Mouse (Mus musculus): ENCODE measurements around the gene Rad54l2. TPM values are rescaled to one million over a fixed set of nuclear protein-coding genes. Genes with fewer than 3 reads are reported as not detected.
A peak's percentile ranks its signal among the peaks of the same experiment; 100 is the strongest.

Gene Rad54l2
- total and polyA plus RNA-seq, 2 experiments = 8.1 to 21.5 TPM

DNA sequence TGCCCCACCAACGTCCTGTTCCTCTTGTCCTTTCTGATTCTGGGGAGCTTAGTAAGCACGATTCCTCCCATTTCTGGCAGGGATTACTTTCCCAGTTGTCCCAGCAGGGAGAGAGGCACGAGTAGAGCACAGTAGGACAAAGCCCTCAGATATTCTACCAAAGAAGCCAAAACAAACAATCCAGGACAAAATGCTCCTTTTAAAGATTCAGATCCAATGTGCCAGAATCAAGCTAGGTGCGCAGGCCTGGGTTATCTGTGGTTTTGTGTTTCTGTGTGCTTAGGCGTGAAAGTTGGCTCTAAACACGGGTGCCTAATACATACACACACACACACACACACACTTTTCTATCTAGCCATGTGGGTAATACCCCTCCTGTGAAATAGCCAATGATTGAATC, 29.2 kb upstream of the Rad54l2 start:
- H3K4me3 ChIP-seq (ENCODE audit: insufficient read depth, low read depth, low read length) = no peak overlapping the region
- no peaks in the 10 kb centered on the region for H3K27me3 ChIP-seq (ENCODE audit: control insufficient read depth, insufficient read depth, low read length)
- 0 out of 2 replicates have a peak overlapping the region, but pooled peaks have one; percentile 2 for H3K9ac ChIP-seq (ENCODE audit: low read depth, low read length)
- WGBS = 18% methylated on average over 6 of the region's 6 CpGs
- no peaks in the 10 kb centered on the region for H3K79me2 ChIP-seq (ENCODE audit: control insufficient read depth, insufficient read depth, low read length)
- peak; percentile 98 for DNase-seq (ENCODE audit: extremely low read depth, low read depth, low spot score)
- H3K36me3 ChIP-seq (ENCODE audit: control insufficient read depth, insufficient read depth, low read length) = no peaks in the 10 kb centered on the region
- H3K4me1 ChIP-seq (ENCODE audit: control insufficient read depth, insufficient read depth, low read length) = peaks cover 11% of the 10 kb centered on the region; the same call in 1 of the 2 replicates
- TF ChIP-seq POLR2A (IDR thresholded peaks at IDR 0.05; ENCODE audit: extremely low read depth, insufficient read depth, low read length) (no peak), CTCF (IDR thresholded peaks at IDR 0.05; ENCODE audit: low read depth, low read length) (no peak)
- peak overlapping the region; percentile 75 for H3K27ac ChIP-seq (replicated peaks; ENCODE audit: insufficient read depth, low read depth, low read length)

GRCm38 (mm10) chr9:106806503-106806902, 17.5 kb upstream of the Rad54l2 start:
- H3K4me3 ChIP-seq (ENCODE audit: insufficient read depth, low read depth, low read length) = no peak overlapping the region
- no peak overlapping the region for H3K27ac ChIP-seq (replicated peaks; ENCODE audit: insufficient read depth, low read depth, low read length)
- H3K36me3 ChIP-seq (ENCODE audit: control insufficient read depth, insufficient read depth, low read length) = no peaks in the 10 kb centered on the region
- no peaks in the 10 kb centered on the region for H3K4me1 ChIP-seq (ENCODE audit: control insufficient read depth, insufficient read depth, low read length)
- no peak for DNase-seq (ENCODE audit: extremely low read depth, low read depth, low spot score)
- no peaks in the 10 kb centered on the region for H3K79me2 ChIP-seq (ENCODE audit: control insufficient read depth, insufficient read depth, low read length)
- TF ChIP-seq POLR2A (IDR thresholded peaks at IDR 0.05; ENCODE audit: extremely low read depth, insufficient read depth, low read length) (no peak), CTCF (IDR thresholded peaks at IDR 0.05; ENCODE audit: low read depth, low read length) (no peak)
- H3K27me3 ChIP-seq (ENCODE audit: control insufficient read depth, insufficient read depth, low read length) = no peaks in the 10 kb centered on the region
- WGBS = 90% methylated on average over 4 of the region's 4 CpGs
- H3K9ac ChIP-seq (ENCODE audit: low read depth, low read length) = no peak overlapping the region

DNA sequence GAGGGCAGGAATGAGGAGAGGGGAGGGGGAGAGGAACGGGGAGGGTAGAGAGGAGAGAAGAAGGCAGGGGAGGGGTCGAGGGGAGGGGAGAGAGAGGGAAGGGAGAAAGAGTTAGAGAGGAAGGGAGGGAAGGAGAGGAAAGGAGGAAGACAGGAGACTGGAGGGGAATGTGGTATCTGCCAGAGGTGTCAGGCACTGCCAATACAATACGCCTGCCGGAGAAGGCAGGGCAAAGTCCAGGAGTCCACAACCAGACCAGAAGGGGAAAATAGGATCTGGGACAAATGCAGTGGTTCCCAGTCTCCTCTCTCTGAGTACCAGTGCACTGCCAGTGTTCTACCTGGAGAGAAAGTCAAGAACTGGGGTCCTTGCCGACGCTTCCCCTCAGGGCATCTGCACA, 1.8 kb upstream of the Rad54l2 start:
- DNase-seq (ENCODE audit: extremely low read depth, low read depth, low spot score) = peak; percentile 93

GRCm38 (mm10) chr9:106789363-106789762, 369 bp upstream of the Rad54l2 start:
- H3K79me2 ChIP-seq (ENCODE audit: control insufficient read depth, insufficient read depth, low read length) = peaks cover 24% of the 10 kb centered on the region; the same call in 1 of the 2 replicates
- H3K4me3 ChIP-seq (ENCODE audit: insufficient read depth, low read depth, low read length) = peak overlapping the region; percentile 95
- WGBS = 2% methylated on average over 10 of the region's 10 CpGs
- peak overlapping the region; percentile 78 for H3K9ac ChIP-seq (ENCODE audit: low read depth, low read length)
- peak; percentile 72 for DNase-seq (ENCODE audit: extremely low read depth, low read depth, low spot score)
- no peak for TF ChIP-seq POLR2A (IDR thresholded peaks at IDR 0.05; ENCODE audit: extremely low read depth, insufficient read depth, low read length)
- no peaks in the 10 kb centered on the region for H3K27me3 ChIP-seq (ENCODE audit: control insufficient read depth, insufficient read depth, low read length)
- peaks cover 16% of the 10 kb centered on the region for H3K4me1 ChIP-seq (ENCODE audit: control insufficient read depth, insufficient read depth, low read length)
- H3K36me3 ChIP-seq (ENCODE audit: control insufficient read depth, insufficient read depth, low read length) = no peaks in the 10 kb centered on the region
- peak overlapping the region; percentile 89 for H3K27ac ChIP-seq (replicated peaks; ENCODE audit: insufficient read depth, low read depth, low read length)

More for the DNA sequence above, 1.8 kb upstream of the Rad54l2 start:
- Histone ChIP-seq H3K27me3 (ENCODE audit: control insufficient read depth, insufficient read depth, low read length) (no peaks in the 10 kb centered on the region), H3K4me1 (ENCODE audit: control insufficient read depth, insufficient read depth, low read length) (peaks cover 11% of the 10 kb centered on the region), H3K36me3 (ENCODE audit: control insufficient read depth, insufficient read depth, low read length) (no peaks in the 10 kb centered on the region), H3K4me3 (ENCODE audit: insufficient read depth, low read depth, low read length) (no peak overlapping the region), H3K9ac (ENCODE audit: low read depth, low read length) (peak overlapping the region; percentile 65), H3K27ac (replicated peaks; ENCODE audit: insufficient read depth, low read depth, low read length) (peak overlapping the region; percentile 86), H3K79me2 (ENCODE audit: control insufficient read depth, insufficient read depth, low read length) (peaks cover 20% of the 10 kb centered on the region; the same call in 1 of the 2 replicates)
- TF ChIP-seq POLR2A (IDR thresholded peaks at IDR 0.05; ENCODE audit: extremely low read depth, insufficient read depth, low read length) = no peak
- TF ChIP-seq CTCF (IDR thresholded peaks at IDR 0.05; ENCODE audit: low read depth, low read length) = no peak
- WGBS = 25% methylated on average over 6 of the region's 6 CpGs

- DNase-seq (ENCODE audit: extremely low read depth, low read depth, low spot score) = peak; percentile 56
- no peaks in the 10 kb centered on the region for H3K36me3 ChIP-seq (ENCODE audit: control insufficient read depth, insufficient read depth, low read length)
- H3K79me2 ChIP-seq (ENCODE audit: control insufficient read depth, insufficient read depth, low read length) = peaks cover 33% of the 10 kb centered on the region
- peaks cover 22% of the 10 kb centered on the region for H3K4me1 ChIP-seq (ENCODE audit: control insufficient read depth, insufficient read depth, low read length)
- peak overlapping the region; percentile 89 for H3K27ac ChIP-seq (replicated peaks; ENCODE audit: insufficient read depth, low read depth, low read length)
- WGBS = 2% methylated on average over 23 of the region's 23 CpGs
- peak overlapping the region; percentile 99 for H3K9ac ChIP-seq (ENCODE audit: low read depth, low read length)
- no peaks in the 10 kb centered on the region for H3K27me3 ChIP-seq (ENCODE audit: control insufficient read depth, insufficient read depth, low read length)
- H3K4me3 ChIP-seq (ENCODE audit: insufficient read depth, low read depth, low read length) = peak overlapping the region; percentile 95
- no peak for TF ChIP-seq POLR2A (IDR thresholded peaks at IDR 0.05; ENCODE audit: extremely low read depth, insufficient read depth, low read length)
- TF ChIP-seq CTCF (IDR thresholded peaks at IDR 0.05; ENCODE audit: low read depth, low read length) = no peak
These were observed 799 bp downstream of the Rad54l2 start for GRCm38 (mm10) chr9:106787979-106788811.

DNA sequence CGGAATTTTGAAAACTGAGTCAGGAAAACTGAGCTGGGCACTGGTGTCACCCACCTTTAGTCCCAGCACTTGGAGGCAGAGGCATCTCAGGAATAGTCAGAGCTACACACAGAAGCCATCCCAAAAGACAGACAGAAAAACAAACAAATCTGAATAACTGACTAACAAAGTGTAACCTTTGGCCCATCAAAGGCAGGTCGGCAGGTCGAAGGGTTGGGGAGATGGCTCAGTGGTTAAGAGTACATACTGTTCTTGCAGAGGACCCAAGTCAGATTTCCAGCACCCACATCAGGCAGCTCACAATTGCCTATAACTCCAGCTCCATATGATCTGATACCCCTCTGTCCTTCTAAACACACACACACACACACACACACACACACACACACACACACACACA, 3.8 kb downstream of the Rad54l2 start:
- peaks cover 43% of the 10 kb centered on the region for H3K79me2 ChIP-seq (ENCODE audit: control insufficient read depth, insufficient read depth, low read length)
- peak overlapping the region; percentile 75 for H3K27ac ChIP-seq (replicated peaks; ENCODE audit: insufficient read depth, low read depth, low read length)
- H3K9ac ChIP-seq (ENCODE audit: low read depth, low read length) = no peak overlapping the region
- no peak for TF ChIP-seq CTCF (IDR thresholded peaks at IDR 0.05; ENCODE audit: low read depth, low read length)
- TF ChIP-seq POLR2A (IDR thresholded peaks at IDR 0.05; ENCODE audit: extremely low read depth, insufficient read depth, low read length) = no peak
- WGBS = 25% methylated on average over 3 of the region's 3 CpGs
- H3K36me3 ChIP-seq (ENCODE audit: control insufficient read depth, insufficient read depth, low read length) = no peaks in the 10 kb centered on the region
- H3K27me3 ChIP-seq (ENCODE audit: control insufficient read depth, insufficient read depth, low read length) = no peaks in the 10 kb centered on the region
- peak; percentile 96 for DNase-seq (ENCODE audit: extremely low read depth, low read depth, low spot score)
- H3K4me3 ChIP-seq (ENCODE audit: insufficient read depth, low read depth, low read length) = no peak overlapping the region
- H3K4me1 ChIP-seq (ENCODE audit: control insufficient read depth, insufficient read depth, low read length) = peaks cover 25% of the 10 kb centered on the region

All from liver, adult 2 months (tissue).